Mouse (Mus musculus) midbrain, postnatal 0 days (tissue): ENCODE results near the gene Rad18. TPM values are rescaled to one million over a fixed set of nuclear protein-coding genes. Genes with fewer than 3 reads are reported as not detected.
"Not testable (repeated sequence)": the region's sequence is repeated elsewhere in the genome, so short reads cannot be mapped to it uniquely, and the experiment has no call there.

Source experiments
- ATAC-seq: fragments of 200-750 bp; cut with Nextera tagmentation; 2 replicates; pipeline ENCODE4 v1.8.0; 2017; ENCODE audit warnings: moderate number of reproducible peaks, mild to moderate bottlenecking, moderate TSS enrichment, moderate library complexity; ENCODE audit not compliant: low FRiP score
- DNase-seq: peaks from one replicate; pipeline ENCODE4 v3.0.0-alpha.2; 2015; ENCODE audit warnings: low spot score
- H3K27ac ChIP-seq: fragments of 300-500 bp; sonication (generic); 2 replicates; pipeline ENCODE4 v1.5.1; 2014; ENCODE audit warnings: low read depth, mild to moderate bottlenecking, low read length, mixed read lengths
- H3K27me3 ChIP-seq: fragments of 300-500 bp; sonication (generic); 2 replicates; pipeline ENCODE4 v1.6.1; 2014; ENCODE audit warnings: low read length, control low read depth, mixed read lengths; ENCODE audit not compliant: insufficient read depth
- H3K36me3 ChIP-seq: fragments of 300-500 bp; sonication (generic); 2 replicates; pipeline ENCODE4 v1.6.1; 2014; ENCODE audit warnings: low read length, control low read depth, mixed read lengths; ENCODE audit not compliant: insufficient read depth
- H3K4me1 ChIP-seq: fragments of 300-500 bp; sonication (generic); 2 replicates; pipeline ENCODE4 v1.6.1; 2014; ENCODE audit warnings: mild to moderate bottlenecking, control low read depth, antibody characterized with exemption, low read length, mixed read lengths; ENCODE audit not compliant: insufficient read depth
- H3K4me2 ChIP-seq: fragments of 300-500 bp; sonication (generic); 2 replicates; pipeline ENCODE4 v1.6.1; 2014; ENCODE audit warnings: low read depth, mild to moderate bottlenecking, low read length, mixed read lengths; ENCODE audit not compliant: poor library complexity, severe bottlenecking
- H3K4me3 ChIP-seq: fragments of 300-500 bp; sonication (generic); 2 replicates; pipeline ENCODE4 v1.5.1; 2014; ENCODE audit warnings: low read depth, mild to moderate bottlenecking, low read length, moderate library complexity
- H3K9ac ChIP-seq: fragments of 300-500 bp; sonication (generic); replicated peaks from 2 replicates; pipeline ENCODE4 v1.6.1; 2014; ENCODE audit warnings: mild to moderate bottlenecking, low read length, moderate library complexity, mixed read lengths; ENCODE audit not compliant: poor library complexity, severe bottlenecking
- H3K9me3 ChIP-seq: fragments of 300-500 bp; sonication (generic); 2 replicates; pipeline ENCODE4 v1.6.1; 2016; ENCODE audit warnings: low read length, control low read depth
- CTCF ChIP-seq: IDR thresholded peaks from 2 replicates; pipeline ENCODE4 v1.5.1; 2016; ENCODE audit warnings: antibody characterized with exemption, mild to moderate bottlenecking
- WGBS: fragments of 180-500 bp; shearing (Covaris S2); extraction: QIAGEN DNeasy Blood & Tissue Kit; methylation state at CpG from one replicate; pipeline ENCODE4 v1.1.7; 2014; 5-methylcytosine and 5-hydroxymethylcytosine counted together
- polyA plus RNA-seq: library from polyadenylated mRNA; unstranded; fragments of >200 nt; fragmentation: Nextera tagmentation; extraction: Ambion mirVana; gene quantifications from 2 replicates; pipeline ENCODE4 v1.2.1, GENCODE M21; 2015
- total RNA-seq: library from RNA; depleted of rRNA; stranded (reverse); fragments of >200 nt; gene quantifications from 2 replicates; pipeline ENCODE4 v1.2.3, GENCODE M21; 2014

Gene Rad18
- total and polyA plus RNA-seq, 2 experiments from 2014 or later = 6.4 to 13.5 TPM

GRCm38 (mm10) chr6:112720409-112721080, 24.1 kb upstream of the Rad18 start:
- Histone ChIP-seq H3K27ac (no peak overlapping the region), H3K4me2 (no peak overlapping the region), H3K4me3 (no peak overlapping the region), H3K36me3 (peaks cover 11% of the 10 kb centered on the region), H3K27me3 (no peaks in the 10 kb centered on the region), H3K9me3 (no peaks in the 10 kb centered on the region), H3K4me1 (no peaks in the 10 kb centered on the region), H3K9ac (no peak overlapping the region)
- 82% methylated on average over 5 of the region's 5 CpGs for WGBS
- DNase-seq (no peak), ATAC-seq (no peak)
- TF ChIP-seq CTCF = no peak

GRCm38 (mm10) chr6:112719983-112720382, 23.5 kb upstream of the Rad18 start:
- Histone ChIP-seq H3K27me3 (no peaks in the 10 kb centered on the region), H3K9ac (no peak overlapping the region), H3K36me3 (peaks cover 11% of the 10 kb centered on the region), H3K27ac (no peak overlapping the region), H3K4me3 (no peak overlapping the region), H3K4me1 (no peaks in the 10 kb centered on the region), H3K9me3 (no peaks in the 10 kb centered on the region), H3K4me2 (no peak overlapping the region)
- WGBS = 87% methylated on average over 1 of the region's 1 CpGs
- no peak for ATAC-seq
- DNase-seq = no peak
- no peak for TF ChIP-seq CTCF

- no peaks in the 10 kb centered on the region for H3K27me3 ChIP-seq
- H3K4me2 ChIP-seq = no peak overlapping the region
- peaks cover 5% of the 10 kb centered on the region; the same call in 1 of the 2 replicates for H3K36me3 ChIP-seq
- no peaks in the 10 kb centered on the region for H3K4me1 ChIP-seq
- no peaks in the 10 kb centered on the region for H3K9me3 ChIP-seq
- DNase-seq (peak; percentile 70), ATAC-seq (peak; percentile 75)
- WGBS = 54% methylated on average over 5 of the region's 5 CpGs
- H3K4me3 ChIP-seq = no peak overlapping the region
- no peak overlapping the region for H3K9ac ChIP-seq
- H3K27ac ChIP-seq = no peak overlapping the region
- TF ChIP-seq CTCF = peak; percentile 80
Observed at GRCm38 (mm10) chr6:112717168-112717567, 20.7 kb upstream of the Rad18 start.

- Histone ChIP-seq H3K9me3 (no peaks in the 10 kb centered on the region), H3K36me3 (0 out of 2 replicates have a peak, but pooled peaks cover 2% of the 10 kb centered on the region), H3K27ac (no peak overlapping the region), H3K4me2 (no peak overlapping the region), H3K9ac (no peak overlapping the region), H3K4me3 (no peak overlapping the region), H3K27me3 (no peaks in the 10 kb centered on the region), H3K4me1 (no peaks in the 10 kb centered on the region)
- DNase-seq (no peak), ATAC-seq (no peak)
- WGBS = 87% methylated on average over 3 of the region's 3 CpGs
- no peak for TF ChIP-seq CTCF
Observed at GRCm38 (mm10) chr6:112713951-112714350, 17.5 kb upstream of the Rad18 start.

- not testable (repeated sequence) for ATAC-seq, H3K4me1 ChIP-seq, DNase-seq, H3K27ac ChIP-seq, H3K27me3 ChIP-seq, H3K4me3 ChIP-seq, H3K36me3 ChIP-seq, H3K9ac ChIP-seq, H3K9me3 ChIP-seq, H3K4me2 ChIP-seq
- 89% methylated on average over 4 of the region's 4 CpGs for WGBS
Observed at GRCm38 (mm10) chr6:112702296-112702695, 5.8 kb upstream of the Rad18 start.

- DNase-seq (peak; percentile 55), ATAC-seq (no peak)
- H3K9me3 ChIP-seq = no peaks in the 10 kb centered on the region
- no peaks in the 10 kb centered on the region for H3K36me3 ChIP-seq
- no peaks in the 10 kb centered on the region for H3K27me3 ChIP-seq
- no peak overlapping the region for H3K9ac ChIP-seq
- TF ChIP-seq CTCF = peak; percentile 93
- H3K27ac ChIP-seq = no peak overlapping the region
- WGBS = 5% methylated on average over 1 of the region's 1 CpGs
- H3K4me3 ChIP-seq = no peak overlapping the region
- no peak overlapping the region for H3K4me2 ChIP-seq
- no peaks in the 10 kb centered on the region for H3K4me1 ChIP-seq
Observed at GRCm38 (mm10) chr6:112700392-112700791, 3.9 kb upstream of the Rad18 start.
